Mouse (Mus musculus): ENCODE measurements around the gene Mymx.
A peak's percentile ranks its signal among the peaks of the same experiment; 100 is the strongest.

The Mymx gene

GRCm38 (mm10) chr17:45589844-45590243 lies 12.1 kb downstream of the Mymx start:
- no peak for DNase-seq

DNA sequence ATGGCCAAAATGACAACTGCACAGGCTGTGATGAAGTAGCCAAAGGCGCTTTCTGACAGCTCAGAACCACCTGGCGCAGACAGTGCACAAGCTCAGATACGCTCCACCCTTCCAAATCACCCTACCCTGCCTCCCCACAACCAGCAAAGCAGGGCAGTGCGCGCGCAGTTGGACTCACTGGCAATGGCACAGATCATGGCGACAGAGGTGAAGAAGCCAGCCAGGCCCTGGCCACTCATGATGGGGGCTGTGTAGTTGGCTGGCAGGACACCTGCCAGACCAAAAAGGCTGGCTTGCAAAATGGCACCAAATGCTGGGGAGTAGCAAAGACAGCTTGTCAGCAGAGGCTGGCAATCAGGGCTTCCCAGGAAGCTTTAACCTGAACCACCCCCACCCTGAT lies 12.7 kb downstream of the Mymx start:
- no peak for DNase-seq

DNA sequence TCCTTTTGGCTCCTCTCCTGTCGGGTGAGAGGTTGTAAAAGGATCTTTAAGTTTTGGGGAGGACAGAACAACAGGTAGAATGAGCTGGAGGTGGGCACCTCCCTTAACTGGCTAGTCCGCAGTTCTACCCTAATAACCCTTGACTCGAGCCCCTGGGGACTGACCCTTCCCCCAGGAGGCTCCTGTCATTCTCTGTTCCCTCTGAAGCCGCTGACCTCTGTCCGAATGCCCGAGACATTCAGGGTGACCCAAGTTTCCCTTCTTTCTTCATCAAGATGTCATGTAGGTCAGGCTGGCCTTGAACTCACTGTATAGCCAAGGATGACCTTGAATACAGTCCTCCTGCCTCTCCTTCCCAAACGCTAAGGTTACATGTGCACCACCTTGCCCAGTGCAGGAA lies 13.5 kb downstream of the Mymx start:
- no peak for DNase-seq

GRCm38 (mm10) chr17:45586449-45586837 lies 15.5 kb downstream of the Mymx start:
- peak in 1 of 2 experiments; percentile 59 for DNase-seq

GRCm38 (mm10) chr17:45585725-45586448 lies 16.0 kb downstream of the Mymx start:
- no peak for DNase-seq

- DNase-seq: peak; percentile 87 to 91
Observed at GRCm38 (mm10) chr17:45584939-45585678, 16.8 kb downstream of the Mymx start.

DNA sequence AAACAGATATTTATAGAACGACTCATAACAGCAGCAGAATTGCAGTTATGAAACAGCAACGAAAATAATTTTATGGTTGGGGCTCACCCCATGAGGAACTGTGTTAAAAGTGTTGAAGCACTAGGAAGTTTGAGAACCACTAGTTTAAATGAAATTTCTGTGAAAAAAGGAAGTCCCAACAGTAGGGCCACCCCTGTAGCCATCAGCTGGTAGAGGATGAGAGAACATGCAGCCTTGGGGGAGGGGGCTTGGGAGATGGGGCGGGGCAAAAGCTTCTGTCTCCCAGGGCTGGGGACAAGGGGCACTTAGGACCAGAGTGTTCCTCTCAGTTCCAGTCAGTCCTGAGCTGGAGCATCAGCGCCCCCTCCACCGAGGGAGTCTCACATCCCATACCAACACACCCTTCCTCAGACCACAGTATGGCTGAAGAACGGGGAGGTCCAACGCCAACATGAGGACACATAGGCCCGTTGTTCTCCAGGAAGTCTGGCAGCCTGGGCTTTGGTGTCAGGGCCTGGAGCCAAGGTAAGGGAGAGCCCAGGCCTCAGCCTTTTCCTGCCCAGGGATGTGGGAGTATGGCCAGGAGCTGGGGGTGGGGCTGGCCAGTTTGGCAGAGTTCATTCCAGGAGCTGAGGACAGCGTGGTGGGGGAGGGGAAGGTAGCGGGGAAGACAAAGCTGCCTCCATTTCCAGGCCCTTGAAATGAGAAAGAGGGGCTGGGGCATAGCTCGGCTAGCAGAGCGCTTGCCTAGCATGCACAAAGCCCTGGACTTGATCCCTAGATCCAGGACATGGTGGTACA lies 17.6 kb downstream of the Mymx start:
- DNase-seq: peak; percentile 82 to 89

GRCm38 (mm10) chr17:45582715-45583355 lies 19.1 kb downstream of the Mymx start:
- DNase-seq: no peak

GRCm38 (mm10) chr17:45582188-45582587 lies 19.7 kb downstream of the Mymx start:
- no peak for DNase-seq

GRCm38 (mm10) chr17:45581567-45581983 lies 20.3 kb downstream of the Mymx start:
- DNase-seq: peak; percentile 81 to 87

DNA sequence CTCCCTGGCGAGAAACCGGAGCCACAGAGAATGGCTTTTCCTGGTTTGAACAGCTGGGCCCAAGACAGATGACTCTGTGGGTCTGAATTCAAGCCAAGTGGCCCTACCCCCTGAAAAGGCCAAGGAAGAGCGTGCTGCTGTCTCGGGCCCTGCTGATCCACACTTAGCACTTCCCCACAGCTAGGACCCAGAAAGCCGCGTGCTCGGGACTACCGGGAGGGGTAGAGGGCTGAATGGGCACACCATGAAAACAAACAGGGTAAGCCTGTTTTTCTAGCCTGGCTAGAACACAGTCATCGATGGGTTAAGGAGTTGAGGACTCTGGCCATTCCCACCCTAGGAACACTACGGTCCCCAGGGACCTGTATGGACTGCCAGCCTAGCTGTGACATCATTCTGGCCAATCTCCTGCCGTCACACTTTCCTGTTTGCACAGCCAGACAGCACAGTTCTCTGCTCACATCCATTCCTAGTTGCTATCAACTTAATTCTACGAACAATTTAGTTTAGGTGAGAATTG lies 20.9 kb downstream of the Mymx start:
- DNase-seq: peak in 1 of 2 experiments; percentile 58

DNA sequence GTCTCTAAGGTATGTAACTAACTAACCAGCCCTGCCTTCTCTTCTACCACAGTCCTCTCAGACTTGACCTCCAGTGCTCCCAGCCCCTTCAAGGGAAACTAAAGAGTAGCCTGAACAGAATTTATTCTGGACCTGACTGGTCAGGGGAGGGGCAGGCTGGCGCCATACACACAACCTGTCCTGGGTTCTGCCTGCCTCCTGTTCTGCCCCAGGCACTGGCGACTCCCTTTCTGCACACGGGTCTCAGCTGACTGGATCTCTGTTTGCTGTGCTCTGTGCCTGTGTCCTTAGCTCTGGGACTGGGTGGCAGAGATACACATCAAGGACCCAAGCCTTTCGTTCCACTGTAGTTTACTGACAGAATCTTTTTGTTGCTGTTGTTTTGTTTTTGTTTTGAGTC lies 22.3 kb downstream of the Mymx start:
- peak in 1 of 2 experiments; percentile 50 for DNase-seq

- no peak for DNase-seq
Observed at GRCm38 (mm10) chr17:45578843-45579242, 23.1 kb downstream of the Mymx start.

- DNase-seq: no peak
Observed at GRCm38 (mm10) chr17:45578242-45578641, 23.7 kb downstream of the Mymx start.

DNA sequence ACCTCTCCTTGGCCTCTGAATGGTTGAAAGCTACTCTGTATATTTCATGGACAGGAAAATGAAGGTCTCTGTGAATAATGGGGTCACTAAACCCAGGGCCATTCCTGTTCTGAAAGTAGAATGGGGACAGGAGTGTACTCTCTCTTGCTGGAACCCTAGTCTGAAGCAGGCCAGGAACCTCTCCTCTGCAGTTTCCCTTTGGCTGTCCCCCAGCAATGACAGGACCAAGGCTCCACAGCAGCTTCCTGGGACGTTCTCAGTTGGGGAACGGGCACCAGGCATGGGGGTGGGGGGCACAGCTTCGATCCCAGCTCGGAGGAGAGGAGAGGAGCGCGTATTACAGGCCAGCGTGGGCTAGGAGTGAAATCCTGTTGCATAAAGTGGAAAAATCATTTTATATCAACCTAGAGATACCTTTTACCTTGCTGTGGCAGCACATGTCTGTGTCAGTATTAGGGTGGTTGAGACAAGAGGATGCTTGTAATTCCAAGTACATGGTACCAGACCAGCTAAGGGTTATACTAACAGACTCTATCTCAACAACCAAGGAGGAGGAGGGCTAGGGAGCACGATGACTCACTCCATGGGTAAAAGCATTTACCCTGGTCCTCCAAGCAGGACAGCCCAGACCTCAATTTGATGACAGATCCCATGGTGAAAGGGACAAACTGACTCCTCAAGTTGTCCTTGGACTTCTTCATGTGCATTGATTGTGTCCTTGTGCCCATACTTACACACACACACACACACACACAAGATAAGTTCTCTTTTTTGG lies 26.6 kb downstream of the Mymx start:
- no peak for DNase-seq

- DNase-seq: peak; percentile 74 to 85
Observed at GRCm38 (mm10) chr17:45574129-45574761, 27.7 kb downstream of the Mymx start.

- peak; percentile 98 to 99 for DNase-seq
Observed at GRCm38 (mm10) chr17:45573780-45574123, 28.1 kb downstream of the Mymx start.

GRCm38 (mm10) chr17:45573087-45573779 lies 28.7 kb downstream of the Mymx start, which contains the start of gene Hsp90ab1:
Gene Hsp90ab1 (minus strand): TSS chr17:45573271.
- DNase-seq: peak; percentile 100

DNA sequence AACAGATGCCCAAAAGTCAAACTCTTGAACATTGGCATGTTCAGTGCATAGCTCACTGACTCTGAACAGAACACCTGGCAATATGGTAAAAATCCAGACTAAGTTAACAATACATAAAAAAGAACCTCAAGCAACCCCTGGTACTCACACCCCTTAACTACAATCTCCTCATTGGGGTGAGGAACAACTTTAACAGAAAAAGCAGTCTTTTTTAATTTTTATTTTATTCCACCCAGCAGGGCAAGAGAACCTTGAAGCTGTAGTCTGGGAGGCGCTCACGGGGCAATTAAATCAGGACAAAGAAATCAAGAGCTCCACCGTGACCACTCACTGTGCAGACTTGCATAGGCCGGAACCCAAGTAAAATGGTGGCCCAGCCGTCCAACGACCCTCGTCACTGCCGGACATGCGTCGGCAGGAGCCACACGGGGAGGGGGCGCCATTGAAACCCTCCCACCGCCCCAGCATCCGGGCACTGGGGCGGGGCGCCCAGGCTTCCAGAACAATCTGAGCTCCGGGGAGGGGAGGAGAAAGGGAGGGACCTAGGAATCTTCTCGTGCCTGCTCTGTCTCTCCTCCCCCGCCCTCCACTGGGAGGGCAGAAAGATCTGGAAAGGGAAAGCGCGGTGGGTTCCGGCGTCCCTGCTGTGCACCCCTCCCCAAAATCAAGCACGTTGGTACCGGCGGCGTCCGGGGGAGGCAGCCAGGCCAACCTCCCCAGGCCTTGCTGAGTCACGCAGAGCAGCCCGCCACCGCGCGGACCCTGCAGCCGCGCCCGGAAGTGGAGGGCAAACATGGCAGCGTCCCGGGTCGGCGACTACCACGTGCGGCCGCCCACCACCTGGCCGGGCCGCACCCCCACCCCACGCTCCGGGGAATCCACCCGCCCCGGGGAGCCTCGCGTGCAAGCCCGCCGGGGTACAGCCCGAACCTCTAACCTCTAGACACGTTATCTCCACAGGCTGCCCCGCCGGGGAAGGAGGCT lies 29.5 kb downstream of the Mymx start:
- DNase-seq: peak; percentile 87 to 93
